Mouse (Mus musculus): Measurements from ENCODE around the gene Cdh11. TPM values are rescaled to one million over a fixed set of nuclear protein-coding genes. Genes with fewer than 3 reads are reported as not detected.

Gene Cdh11
- total RNA-seq (2017), result 0.05 TPM in 1 of 2 replicates, not detected in the other

DNA sequence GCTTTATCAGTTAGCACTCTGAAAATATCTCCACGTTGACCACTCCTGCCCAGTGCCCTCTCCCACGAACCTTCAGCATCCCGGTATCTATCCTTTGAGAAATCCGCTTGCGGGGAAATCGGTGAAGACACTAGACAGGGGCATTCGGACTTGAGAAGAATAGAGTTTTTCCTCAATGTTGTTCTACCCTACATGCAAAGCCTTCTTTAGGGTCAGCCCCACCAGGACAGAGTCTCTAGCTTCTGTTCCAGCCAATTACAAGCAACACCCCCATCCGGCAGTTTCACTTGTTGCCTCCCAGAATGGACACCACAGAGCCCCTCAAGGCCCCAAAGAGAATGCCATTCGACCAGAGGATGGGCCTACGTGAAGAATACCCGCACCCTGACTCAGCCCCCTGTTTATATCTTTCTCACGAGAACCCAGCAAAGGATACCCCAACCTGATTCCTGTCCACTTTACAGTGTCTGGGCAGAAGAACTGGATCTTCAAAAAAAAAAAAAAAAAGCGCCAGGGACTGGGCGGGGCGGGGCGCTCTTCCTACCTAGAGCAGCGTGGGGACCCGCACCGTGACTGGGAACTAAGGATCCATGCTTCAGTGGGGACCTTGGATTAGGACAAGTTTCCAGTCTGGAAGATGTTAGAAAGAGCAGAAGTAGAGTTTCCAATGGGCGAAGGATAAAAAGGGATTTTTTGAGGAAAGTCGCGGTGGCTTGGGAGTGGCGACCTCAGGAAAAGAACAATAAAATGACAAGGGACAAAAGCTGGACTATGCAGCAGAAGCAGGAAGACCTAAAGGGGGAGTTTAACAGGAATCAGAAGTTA, at the start of gene Cdh11:
Cdh11 (minus strand) TSS at position 51 of the 825 bp plus-strand sequence.
- no peak for ATAC-seq (replicated peaks in 1 of 2; ENCODE audit: insufficient read depth in 1 of 2, low FRiP score in 2 of 2, low TSS enrichment in 1 of 2, low read depth in 1 of 2, poor library complexity in 2 of 2, severe bottlenecking in 2 of 2)

DNA sequence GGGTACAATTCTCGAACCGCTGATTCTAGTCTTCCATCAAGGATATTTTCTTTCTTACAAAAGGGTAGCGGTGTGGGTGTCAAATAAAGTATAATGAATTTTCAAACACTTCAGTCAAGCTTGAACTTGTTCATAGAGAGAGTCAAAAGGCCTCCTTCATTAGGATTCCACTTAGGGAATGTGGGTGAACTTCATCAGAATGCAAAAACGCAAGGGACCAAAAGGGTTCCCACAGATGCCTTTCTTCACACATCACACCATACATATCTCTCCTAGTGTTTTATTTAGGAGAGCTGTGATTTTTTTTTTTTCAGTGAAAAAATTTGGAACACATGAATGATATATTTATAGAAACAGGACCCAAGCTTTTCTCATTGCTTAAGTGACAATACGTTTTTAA, 28.5 kb upstream of the Cdh11 start:
- ATAC-seq (replicated peaks in 1 of 2; ENCODE audit: insufficient read depth in 1 of 2, low FRiP score in 2 of 2, low TSS enrichment in 1 of 2, low read depth in 1 of 2, poor library complexity in 2 of 2, severe bottlenecking in 2 of 2), result no peak

DNA sequence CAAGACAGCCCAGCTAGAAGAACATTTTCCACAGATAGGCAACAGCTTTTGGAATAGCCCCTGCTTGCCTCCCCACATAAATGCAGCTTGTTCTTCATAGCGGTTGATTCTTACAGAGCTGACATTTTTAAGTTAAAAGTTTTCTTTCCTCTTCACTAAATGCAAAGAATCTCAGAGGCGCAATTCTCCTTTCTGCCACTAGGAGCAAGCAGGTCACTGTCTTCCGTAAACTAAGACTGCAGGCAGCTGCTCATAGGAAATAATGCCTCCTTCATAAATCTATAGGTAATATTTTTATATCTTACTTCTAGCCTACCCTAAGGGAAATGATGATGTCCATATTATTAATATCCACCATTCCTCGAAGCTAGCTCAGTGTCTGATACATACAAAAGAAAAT, 4.9 kb upstream of the Cdh11 start:
- ATAC-seq (replicated peaks in 1 of 2; ENCODE audit: insufficient read depth in 1 of 2, low FRiP score in 2 of 2, low TSS enrichment in 1 of 2, low read depth in 1 of 2, poor library complexity in 2 of 2, severe bottlenecking in 2 of 2), result no peak

DNA sequence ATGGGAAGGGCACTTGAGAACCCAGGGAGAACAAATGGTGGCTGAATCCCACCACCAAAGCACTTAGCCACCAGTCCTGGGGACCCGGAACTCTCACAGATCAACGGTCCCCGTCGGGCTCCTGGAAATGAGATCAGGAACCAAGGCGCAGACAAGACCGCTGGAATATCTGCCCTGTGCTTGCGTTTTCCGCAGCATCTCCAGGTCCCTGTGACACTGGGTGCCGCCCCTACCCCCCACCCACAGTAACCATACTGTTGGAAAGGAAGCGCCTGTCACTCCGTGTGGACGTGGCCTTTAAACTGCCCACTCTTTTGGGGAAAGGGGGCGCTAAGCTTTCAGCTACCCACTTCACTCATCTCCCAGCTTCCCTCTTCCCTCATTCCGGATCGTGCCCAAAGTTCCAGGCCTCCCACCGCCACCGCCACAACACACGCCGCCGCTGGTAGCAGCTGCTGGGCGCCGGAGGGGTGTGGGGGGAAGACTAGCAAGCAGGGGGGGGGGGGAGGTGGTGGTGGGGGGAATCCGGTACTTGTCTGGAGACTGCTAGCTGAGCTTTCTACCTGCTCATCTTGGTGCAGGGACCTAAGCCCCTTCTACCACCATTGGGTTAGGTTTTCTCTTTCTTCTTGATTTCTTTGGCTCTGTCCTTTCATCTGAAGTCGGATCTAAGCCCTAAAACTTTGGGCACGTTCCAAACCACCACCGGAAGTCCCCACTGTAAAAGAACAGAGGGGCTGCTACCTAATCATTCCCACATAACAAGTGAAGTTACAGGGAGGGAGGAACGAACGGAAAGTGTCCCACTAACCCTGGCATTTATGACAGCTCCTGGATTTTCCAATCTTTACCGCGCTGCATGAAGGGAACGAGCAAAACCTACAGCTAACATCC, 1.3 kb upstream of the Cdh11 start:
- ATAC-seq (replicated peaks in 1 of 2; ENCODE audit: insufficient read depth in 1 of 2, low FRiP score in 2 of 2, low TSS enrichment in 1 of 2, low read depth in 1 of 2, poor library complexity in 2 of 2, severe bottlenecking in 2 of 2), result no peak

DNA sequence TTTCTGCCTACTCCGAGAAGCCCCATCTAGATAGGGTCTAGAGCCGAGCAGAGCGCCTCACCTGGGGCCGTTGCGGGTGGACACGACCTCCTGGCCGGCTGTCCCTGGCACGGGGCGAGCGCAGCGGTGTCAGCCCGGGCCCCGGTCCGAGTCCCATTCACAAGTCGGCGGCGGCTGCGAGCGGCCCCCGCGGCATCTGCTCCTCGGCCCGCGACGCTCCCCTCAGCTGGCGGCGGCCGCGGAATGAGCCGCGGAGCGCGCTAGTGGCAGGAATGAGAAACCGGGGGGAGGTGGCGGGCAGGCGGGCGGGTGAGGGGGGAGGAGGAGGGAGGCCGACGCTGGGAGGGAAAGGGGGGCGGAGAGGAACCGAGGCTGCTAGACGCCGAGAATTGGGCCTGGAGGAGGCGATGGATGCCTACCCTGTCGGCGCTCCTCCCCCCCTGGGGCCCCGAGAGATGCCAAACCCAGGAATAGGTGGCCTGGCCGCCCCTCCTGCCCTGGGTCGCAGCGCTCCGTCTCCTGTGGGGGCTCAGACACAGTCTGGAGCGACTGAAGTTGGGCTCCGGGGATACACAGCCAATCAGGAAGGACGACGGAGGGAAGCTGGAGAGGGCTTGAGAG, 497 bp downstream of the Cdh11 start:
- no peak for ATAC-seq (replicated peaks in 1 of 2; ENCODE audit: insufficient read depth in 1 of 2, low FRiP score in 2 of 2, low TSS enrichment in 1 of 2, low read depth in 1 of 2, poor library complexity in 2 of 2, severe bottlenecking in 2 of 2)

DNA sequence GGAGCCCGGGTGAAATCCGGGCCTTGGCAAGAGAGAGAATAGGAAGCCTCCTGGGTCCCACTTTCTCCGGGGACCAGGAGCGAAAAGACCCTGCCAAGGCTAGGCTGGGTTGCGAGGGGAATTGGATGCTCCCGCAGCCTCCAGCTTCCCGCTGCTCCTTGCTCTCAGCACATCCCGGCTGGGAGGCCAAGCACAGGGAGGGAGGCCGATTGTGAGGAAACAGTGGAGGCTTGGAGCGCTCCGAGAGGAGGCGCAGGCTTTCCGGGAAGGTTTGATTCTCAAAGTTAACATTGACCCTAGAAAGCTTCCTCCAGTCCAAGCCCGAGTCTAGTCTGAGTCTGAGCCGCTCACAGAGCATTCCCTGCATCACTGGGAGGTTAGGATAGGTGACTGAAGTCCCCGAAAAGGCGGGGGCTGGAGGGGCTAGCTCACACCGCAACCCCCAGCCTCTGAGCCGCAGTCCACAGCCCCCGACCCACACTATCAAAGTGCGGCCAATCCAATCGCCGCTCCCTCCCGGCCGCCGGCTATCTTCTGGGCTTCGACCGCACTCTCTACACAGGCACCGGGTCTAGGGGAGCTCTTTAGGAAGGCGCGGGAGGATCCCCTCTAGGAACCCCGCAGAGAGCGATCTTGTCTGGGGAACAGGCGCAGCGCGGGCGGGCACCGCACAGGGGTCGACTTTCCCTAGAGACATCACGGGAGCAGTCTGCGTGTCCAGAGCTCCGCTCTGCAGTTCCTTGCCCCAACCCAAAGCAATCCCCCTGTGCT, 1.4 kb downstream of the Cdh11 start:
- no peak for ATAC-seq (replicated peaks in 1 of 2; ENCODE audit: insufficient read depth in 1 of 2, low FRiP score in 2 of 2, low TSS enrichment in 1 of 2, low read depth in 1 of 2, poor library complexity in 2 of 2, severe bottlenecking in 2 of 2)

DNA sequence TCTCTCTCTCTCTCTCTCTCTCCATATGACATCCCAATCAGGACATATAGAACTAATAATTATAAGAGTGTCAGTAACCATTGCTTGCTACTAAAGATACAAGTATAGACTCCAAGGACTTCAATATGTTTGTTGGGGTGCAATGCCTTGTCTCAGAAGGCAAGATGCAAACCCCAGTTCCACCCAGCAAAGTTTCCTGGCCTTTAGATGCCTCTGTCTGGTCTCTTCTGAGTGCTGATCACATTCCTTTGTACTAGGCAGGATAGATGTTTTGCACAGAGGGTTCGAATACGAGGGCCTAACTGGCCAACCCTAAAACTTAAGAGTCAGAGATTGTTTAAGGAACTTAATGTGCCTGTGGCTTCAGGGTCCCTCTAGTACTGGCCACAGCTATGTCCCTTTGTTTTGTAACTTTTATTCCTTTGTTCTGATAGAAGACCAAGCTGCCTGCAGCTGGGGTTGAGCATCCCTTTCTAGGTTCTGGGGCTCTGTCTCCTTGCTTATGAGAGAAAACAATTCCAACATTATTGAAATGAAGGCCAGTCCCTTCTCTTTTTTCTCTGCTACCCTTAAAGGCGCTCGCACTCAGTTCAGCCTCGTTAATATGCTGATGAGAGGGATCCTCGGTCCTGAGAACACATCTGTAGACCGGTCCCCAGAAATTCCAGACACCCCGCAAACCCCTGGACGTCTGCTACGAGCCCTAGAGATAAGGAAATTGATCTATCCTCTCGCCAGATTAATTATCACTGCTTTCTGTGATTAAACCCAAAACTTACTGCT, 2.5 kb downstream of the Cdh11 start:
- no peak for ATAC-seq (replicated peaks in 1 of 2; ENCODE audit: insufficient read depth in 1 of 2, low FRiP score in 2 of 2, low TSS enrichment in 1 of 2, low read depth in 1 of 2, poor library complexity in 2 of 2, severe bottlenecking in 2 of 2)

DNA sequence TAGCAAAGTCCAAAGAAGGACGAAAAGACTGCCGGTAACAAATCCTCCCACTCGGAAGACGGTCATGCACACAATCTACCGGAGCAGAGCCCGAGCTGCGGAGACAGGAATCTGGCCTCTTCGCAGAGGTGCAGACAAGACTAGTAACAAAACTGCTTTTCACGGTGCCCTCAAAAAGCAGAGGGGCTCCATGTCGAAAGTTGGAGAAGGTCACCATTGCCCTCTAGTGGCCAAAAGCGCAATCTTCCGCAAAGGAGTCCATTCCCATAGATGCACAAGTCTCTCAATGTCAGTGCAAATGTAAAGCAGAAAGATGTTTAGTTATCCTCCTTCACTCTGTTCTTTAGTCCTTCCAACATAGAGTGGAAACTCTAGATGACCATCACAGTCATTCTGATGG, 4.5 kb downstream of the Cdh11 start:
- peak in 1 of 2 experiments; percentile 61; a peak in 2 of 4 replicates for ATAC-seq (replicated peaks in 1 of 2; ENCODE audit: insufficient read depth in 1 of 2, low FRiP score in 2 of 2, low TSS enrichment in 1 of 2, low read depth in 1 of 2, poor library complexity in 2 of 2, severe bottlenecking in 2 of 2)

DNA sequence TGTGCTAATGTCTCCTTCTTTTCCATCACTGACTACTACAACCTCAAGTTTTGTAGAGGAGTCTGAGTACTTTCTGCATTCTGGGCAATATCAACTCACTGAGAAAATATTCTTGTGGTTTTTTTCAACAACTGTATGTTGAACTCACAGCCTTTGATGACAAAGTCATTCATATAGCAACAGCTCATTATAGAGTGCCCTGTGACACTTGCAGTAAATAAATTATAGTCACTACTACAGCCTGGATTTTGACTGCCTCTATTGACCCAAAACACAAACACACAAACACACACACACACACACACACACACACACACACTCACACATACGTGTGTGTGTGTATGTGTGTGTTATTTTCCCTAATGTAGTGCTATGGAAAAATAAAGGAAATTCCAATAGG, 10.8 kb downstream of the Cdh11 start:
- no peak for ATAC-seq (replicated peaks in 1 of 2; ENCODE audit: insufficient read depth in 1 of 2, low FRiP score in 2 of 2, low TSS enrichment in 1 of 2, low read depth in 1 of 2, poor library complexity in 2 of 2, severe bottlenecking in 2 of 2)

DNA sequence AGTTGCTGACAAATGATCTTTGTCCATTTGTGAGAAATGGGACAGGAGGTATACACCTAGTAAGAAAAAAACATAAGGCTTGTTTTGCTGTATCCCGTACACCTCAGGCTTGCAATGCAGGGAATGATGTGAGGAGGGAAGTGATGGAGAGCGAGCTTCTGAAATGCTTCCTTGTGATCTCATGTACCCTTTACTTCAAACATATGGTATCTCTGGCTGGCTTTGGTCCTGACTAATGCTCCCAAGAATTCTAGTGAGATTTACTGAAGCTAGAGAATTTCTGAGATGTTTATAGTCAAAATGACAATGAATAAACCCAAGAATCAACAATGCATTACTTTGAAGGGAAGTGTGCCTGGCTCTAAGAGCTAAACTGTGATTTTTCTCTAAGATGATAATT, 14.0 kb downstream of the Cdh11 start:
- no peak for ATAC-seq (replicated peaks in 1 of 2; ENCODE audit: insufficient read depth in 1 of 2, low FRiP score in 2 of 2, low TSS enrichment in 1 of 2, low read depth in 1 of 2, poor library complexity in 2 of 2, severe bottlenecking in 2 of 2)

DNA sequence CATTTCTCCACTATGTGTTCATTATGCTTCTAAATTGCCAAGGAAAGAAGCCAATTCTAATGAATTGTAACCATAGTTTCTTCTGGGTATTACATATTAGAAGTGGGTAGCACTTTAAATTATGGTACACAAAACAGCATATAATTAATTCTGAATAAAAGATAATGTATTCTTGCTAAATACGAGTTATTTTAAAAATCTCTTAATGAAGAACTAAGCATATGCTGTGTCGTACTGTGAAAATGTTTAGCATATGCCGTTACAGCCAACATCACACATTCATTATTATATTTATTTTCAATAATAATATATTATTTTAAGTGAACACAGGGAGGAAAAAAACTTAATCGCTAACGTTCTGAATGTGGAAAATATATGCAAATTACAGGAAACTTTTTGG, 31.6 kb downstream of the Cdh11 start:
- ATAC-seq (replicated peaks in 1 of 2; ENCODE audit: insufficient read depth in 1 of 2, low FRiP score in 2 of 2, low TSS enrichment in 1 of 2, low read depth in 1 of 2, poor library complexity in 2 of 2, severe bottlenecking in 2 of 2), result no peak

DNA sequence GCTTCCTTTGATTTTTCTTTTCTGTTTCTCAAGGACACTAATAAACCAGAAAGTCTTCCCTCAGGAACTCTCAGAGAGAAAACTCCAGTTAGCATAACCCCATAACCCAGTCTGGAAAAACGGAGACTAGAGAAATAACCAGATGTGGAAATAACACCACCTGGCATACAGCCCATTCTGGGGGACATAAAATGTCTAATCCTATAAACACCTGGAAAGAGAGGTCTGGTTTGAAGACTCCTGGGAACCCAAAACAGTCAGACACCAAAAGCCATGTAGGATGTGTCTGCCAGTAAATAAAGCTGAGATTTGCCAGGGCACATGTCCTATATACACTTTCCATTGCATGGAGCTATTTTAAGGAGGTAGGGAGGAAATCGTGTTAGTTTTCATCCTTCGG, 42.5 kb downstream of the Cdh11 start:
- no peak for ATAC-seq (replicated peaks in 1 of 2; ENCODE audit: insufficient read depth in 1 of 2, low FRiP score in 2 of 2, low TSS enrichment in 1 of 2, low read depth in 1 of 2, poor library complexity in 2 of 2, severe bottlenecking in 2 of 2)

DNA sequence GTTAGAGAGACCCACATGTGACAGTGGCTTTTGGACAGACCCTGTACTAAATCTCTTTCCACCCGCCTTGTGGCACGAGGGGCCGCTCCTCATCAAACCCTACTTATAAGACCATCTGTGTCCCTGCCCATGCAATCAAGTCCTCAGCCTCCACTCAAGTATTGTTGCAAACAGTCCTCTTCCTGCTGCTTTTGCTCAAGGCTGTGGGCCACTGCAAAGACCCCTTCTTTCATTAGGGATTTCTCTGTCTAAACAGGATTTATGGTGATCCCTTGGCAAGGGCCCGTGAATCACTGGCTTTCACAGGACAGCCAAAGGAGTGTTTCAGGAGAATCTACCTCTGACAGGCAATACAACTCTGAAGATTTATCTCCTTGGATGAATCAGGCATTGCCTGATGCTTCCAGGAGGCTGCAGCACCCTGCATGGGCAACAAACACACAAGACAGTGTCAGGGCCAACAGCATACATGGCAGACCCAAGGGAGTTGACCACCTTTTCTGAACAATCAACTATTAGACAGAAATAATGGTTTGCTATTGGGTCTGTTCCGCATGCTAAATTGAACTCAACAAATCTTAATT, 43.3 kb downstream of the Cdh11 start:
- no peak for ATAC-seq (replicated peaks in 1 of 2; ENCODE audit: insufficient read depth in 1 of 2, low FRiP score in 2 of 2, low TSS enrichment in 1 of 2, low read depth in 1 of 2, poor library complexity in 2 of 2, severe bottlenecking in 2 of 2)

DNA sequence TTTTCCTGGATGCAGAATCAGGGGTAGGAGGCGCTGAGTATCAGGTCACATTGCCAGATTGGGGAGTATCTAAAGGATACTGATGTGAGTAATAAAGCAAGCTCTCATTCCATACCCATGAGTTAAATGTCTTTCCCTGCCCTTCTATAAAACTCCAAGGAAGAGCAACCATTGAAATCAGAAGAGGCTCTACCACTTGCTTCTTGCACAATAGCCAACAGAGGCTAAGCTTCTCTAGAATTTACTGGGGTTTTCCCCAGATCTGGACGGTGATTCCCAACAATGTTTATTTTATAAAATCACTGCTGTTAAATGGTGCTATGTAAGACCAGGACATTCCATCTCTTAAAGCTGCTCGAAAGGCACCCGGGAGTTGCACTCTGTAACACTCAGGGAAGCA, 44.5 kb downstream of the Cdh11 start:
- ATAC-seq (replicated peaks in 1 of 2; ENCODE audit: insufficient read depth in 1 of 2, low FRiP score in 2 of 2, low TSS enrichment in 1 of 2, low read depth in 1 of 2, poor library complexity in 2 of 2, severe bottlenecking in 2 of 2), result no peak

DNA sequence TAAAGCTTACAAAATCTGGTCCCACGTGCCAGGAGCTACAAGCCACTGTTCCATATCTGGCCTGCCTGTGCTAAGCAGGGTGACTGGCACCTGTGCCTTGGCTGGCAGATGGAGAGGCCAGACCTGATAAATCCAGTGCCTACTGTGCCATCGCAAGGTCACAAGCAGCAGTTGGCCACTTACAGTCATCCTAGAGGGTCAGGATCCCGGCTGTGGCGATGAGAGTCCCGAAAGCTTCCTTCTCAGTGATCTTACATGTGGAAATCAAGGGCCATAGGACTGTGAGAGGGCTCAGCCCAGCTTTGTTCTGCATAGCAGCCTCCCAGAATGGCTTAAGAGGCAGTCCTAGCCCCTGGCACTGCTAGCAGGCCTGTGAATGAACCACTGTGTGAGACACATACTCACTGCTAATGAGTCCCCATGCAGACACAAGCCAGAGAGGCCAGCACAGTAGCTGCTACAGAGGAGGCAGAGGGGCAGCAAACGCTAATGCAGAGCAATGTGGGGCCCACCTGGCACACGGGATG, 46.4 kb downstream of the Cdh11 start:
- ATAC-seq (replicated peaks in 1 of 2; ENCODE audit: insufficient read depth in 1 of 2, low FRiP score in 2 of 2, low TSS enrichment in 1 of 2, low read depth in 1 of 2, poor library complexity in 2 of 2, severe bottlenecking in 2 of 2), result no peak

DNA sequence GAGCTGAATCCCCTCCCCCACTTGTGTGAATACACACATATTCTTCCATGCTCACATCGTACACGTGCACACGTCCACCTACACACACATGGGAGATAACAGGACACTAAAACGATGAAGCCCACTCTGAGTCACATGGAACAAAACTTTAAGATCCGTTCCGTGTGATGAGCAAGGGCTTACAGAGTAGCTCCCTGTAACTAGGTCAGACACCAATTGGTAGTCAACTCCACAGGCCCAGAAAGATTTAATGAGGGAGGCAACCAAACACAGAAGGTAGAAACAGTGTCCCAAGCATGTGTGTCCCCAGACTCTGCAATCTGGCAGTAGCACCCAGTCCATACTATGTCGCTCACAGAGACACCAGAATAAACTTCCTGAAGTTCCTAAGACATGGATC, 47.0 kb downstream of the Cdh11 start:
- no peak for ATAC-seq (replicated peaks in 1 of 2; ENCODE audit: insufficient read depth in 1 of 2, low FRiP score in 2 of 2, low TSS enrichment in 1 of 2, low read depth in 1 of 2, poor library complexity in 2 of 2, severe bottlenecking in 2 of 2)

Data from hematopoietic stem cell, adult 5-6 weeks (primary cell).